Mouse (Mus musculus) forebrain, embryonic 15.5 days (tissue): ENCODE measurements around the gene Klc1. TPM values are rescaled to one million over a fixed set of nuclear protein-coding genes. Genes with fewer than 3 reads are reported as not detected.

Experiments
- ATAC-seq: fragments of 200-750 bp; cut with Nextera tagmentation; replicated peaks from 2 replicates; pipeline ENCODE4 v1.8.0; 2017; ENCODE audit warnings: mild to moderate bottlenecking, moderate TSS enrichment, moderate library complexity
- H3K27ac ChIP-seq: fragments of 300-500 bp; sonication (generic); replicated peaks from 2 replicates; pipeline ENCODE4 v1.5.1; 2015; ENCODE audit warnings: mild to moderate bottlenecking, inconsistent platforms
- H3K27me3 ChIP-seq: fragments of 300-500 bp; sonication (generic); 2 replicates; pipeline ENCODE4 v1.6.1; 2015; ENCODE audit warnings: inconsistent platforms
- H3K36me3 ChIP-seq: fragments of 300-500 bp; sonication (generic); 2 replicates; pipeline ENCODE4 v1.6.1; 2015; ENCODE audit warnings: mild to moderate bottlenecking, inconsistent platforms
- H3K4me1 ChIP-seq: fragments of 300-500 bp; sonication (generic); 2 replicates; pipeline ENCODE4 v1.6.1; 2015; ENCODE audit warnings: inconsistent platforms
- H3K4me2 ChIP-seq: fragments of 300-500 bp; sonication (generic); replicated peaks from 2 replicates; pipeline ENCODE4 v1.6.1; 2015; ENCODE audit warnings: mild to moderate bottlenecking, inconsistent platforms
- H3K4me3 ChIP-seq: fragments of 300-500 bp; sonication (generic); 2 replicates; pipeline ENCODE4 v1.5.1; 2015; ENCODE audit warnings: mild to moderate bottlenecking, inconsistent platforms
- H3K9ac ChIP-seq: fragments of 300-500 bp; sonication (generic); replicated peaks from 2 replicates; pipeline ENCODE4 v1.6.1; 2015; ENCODE audit warnings: mild to moderate bottlenecking, inconsistent platforms
- H3K9me3 ChIP-seq: fragments of 300-500 bp; sonication (generic); 2 replicates; pipeline ENCODE4 v1.6.1; 2016; ENCODE audit warnings: inconsistent platforms
- WGBS: fragments of 180-500 bp; shearing (Covaris S2); methylation state at CpG from one replicate; pipeline ENCODE4 v1.1.7; 2015; ENCODE audit warnings: mixed read lengths; 5-methylcytosine and 5-hydroxymethylcytosine counted together
- polyA plus RNA-seq: library from polyadenylated mRNA; unstranded; fragments of >200 nt; fragmentation: Nextera tagmentation; extraction: Ambion mirVana; gene quantifications from 2 replicates; pipeline ENCODE4 v1.2.1, GENCODE M21; 2015

Klc1 gene
- polyA plus RNA-seq, 1 experiment from 2014 or later: 430 TPM

DNA sequence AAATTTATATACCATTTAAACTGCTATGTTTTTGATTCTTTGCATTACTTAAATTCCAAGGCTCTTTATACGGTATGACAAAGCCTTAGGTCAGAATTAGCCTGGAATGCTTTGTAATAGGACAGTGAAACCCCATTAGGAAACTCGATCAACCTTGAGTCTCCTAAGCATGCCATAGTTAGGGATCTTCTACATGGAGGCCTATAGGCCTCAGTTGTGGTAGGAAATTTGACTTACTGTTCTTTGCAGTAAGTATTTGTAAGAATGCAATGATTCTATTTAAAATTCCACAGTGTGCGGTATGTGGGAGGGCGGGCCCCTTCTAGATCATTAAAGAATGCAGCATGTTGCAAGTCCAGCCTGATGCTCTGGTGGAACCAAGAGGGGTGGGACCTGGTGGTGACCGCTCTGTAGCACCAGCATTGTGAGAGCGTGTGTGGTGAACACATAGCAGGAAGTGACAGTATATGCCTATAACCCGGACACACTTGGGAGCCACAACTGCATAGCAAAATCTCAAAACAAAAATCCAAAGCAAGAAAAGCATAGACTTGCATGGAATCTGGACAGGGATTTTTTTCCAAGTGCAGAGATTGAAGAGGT, 1.8 kb downstream of the Klc1 start:
- Histone ChIP-seq H3K9me3 (no peaks in the 10 kb centered on the region), H3K4me2 (peak overlapping the region; percentile 96), H3K27me3 (no peaks in the 10 kb centered on the region), H3K36me3 (no peaks in the 10 kb centered on the region), H3K4me1 (peaks cover 40% of the 10 kb centered on the region), H3K4me3 (peak overlapping the region; percentile 90), H3K9ac (peak overlapping the region; percentile 92), H3K27ac (no peak overlapping the region)
- ATAC-seq: no peak
- 71% methylated on average over 7 of the region's 7 CpGs for WGBS

DNA sequence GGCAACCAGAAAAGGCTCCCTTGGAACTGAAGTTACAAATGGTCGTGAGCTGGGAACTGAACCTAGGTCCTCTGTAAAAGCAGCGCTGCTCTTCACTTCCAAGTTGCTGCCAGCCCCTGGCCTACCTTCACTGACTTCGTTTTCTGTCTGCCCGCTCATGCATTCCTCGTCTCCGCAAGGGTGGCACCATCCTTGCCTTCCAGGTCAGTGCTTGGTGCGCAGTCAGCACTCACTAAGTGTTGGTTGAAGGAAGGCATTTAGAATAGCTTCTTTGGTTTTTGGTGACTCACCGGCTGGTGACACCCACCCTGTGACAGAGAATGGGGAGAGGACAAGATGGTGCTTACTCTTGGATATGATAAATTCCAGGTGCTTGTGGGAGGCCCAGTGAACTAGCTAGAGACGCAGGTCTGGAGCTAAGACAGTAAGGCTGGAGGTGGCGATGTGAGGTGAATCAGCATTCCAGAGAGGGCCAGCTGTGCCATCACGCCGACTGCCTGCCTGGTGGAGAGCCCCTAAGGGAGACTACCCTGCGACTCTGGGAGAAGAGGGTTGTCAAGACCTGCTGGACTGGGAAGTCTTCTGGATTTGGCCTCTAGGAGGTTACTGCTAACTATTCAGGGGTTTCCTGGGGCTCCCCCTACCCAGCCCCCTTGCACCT, 4.1 kb downstream of the Klc1 start:
- 92% methylated on average over 13 of the region's 13 CpGs for WGBS
- Histone ChIP-seq H3K27me3 (no peaks in the 10 kb centered on the region), H3K27ac (no peak overlapping the region), H3K9me3 (no peaks in the 10 kb centered on the region), H3K36me3 (no peaks in the 10 kb centered on the region), H3K4me1 (peaks cover 56% of the 10 kb centered on the region), H3K4me2 (no peak overlapping the region), H3K9ac (no peak overlapping the region), H3K4me3 (no peak overlapping the region)
- ATAC-seq: no peak

DNA sequence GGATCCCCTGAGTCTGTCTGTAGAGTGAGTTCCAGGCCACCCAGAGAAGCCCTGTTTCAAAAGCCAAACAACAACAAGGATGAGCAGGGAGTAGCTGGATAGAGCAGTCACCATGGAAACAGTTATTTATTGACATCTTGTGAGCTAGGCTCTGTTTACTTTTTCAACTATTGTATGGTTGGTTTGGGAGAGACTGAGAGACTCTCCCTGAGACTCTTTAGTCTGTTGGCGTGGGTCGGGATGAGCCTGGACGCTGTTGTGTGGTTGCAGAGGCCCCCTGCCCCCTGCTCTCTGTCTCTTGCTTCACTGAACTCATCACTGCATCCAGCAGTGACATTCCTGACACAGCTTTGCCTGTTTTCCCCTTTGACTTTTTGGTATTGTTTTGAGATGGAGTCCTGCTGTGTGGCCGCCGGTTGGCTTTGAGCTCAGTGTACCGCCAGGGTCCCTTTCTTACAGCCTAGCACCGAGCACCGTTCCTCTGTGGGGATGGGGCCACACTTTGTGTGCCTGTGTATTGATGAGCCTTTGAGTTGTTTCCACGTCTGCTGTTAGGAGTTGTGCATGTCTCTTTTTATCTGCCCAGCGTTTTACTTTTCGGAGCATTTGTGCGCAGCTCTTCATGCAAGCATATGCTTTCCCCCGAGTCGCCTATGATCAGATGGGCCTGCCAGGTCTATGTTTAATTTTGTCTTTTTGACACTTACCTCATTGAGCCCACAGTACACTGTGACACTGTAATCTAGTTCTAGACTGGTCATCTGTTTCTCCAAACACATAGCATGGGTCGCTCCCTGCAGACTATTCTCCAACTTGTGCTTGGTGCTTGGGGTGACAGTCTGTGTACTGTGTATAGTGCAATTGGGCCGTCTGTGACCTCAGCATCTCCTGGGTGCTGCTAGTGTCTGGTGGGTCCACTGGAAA, 7.9 kb downstream of the Klc1 start:
- peaks cover 43% of the 10 kb centered on the region for H3K4me1 ChIP-seq
- H3K4me2 ChIP-seq: 0 out of 2 replicates have a peak overlapping the region, but pooled peaks have one; percentile 4
- WGBS: 28% methylated on average over 16 of the region's 16 CpGs
- no peak overlapping the region for H3K27ac ChIP-seq
- H3K36me3 ChIP-seq: no peaks in the 10 kb centered on the region
- H3K4me3 ChIP-seq: no peak overlapping the region
- H3K9me3 ChIP-seq: no peaks in the 10 kb centered on the region
- no peaks in the 10 kb centered on the region for H3K27me3 ChIP-seq
- ATAC-seq: no peak; the same call in 1 of the 2 replicates
- no peak overlapping the region; the same call in 1 of the 2 replicates for H3K9ac ChIP-seq

DNA sequence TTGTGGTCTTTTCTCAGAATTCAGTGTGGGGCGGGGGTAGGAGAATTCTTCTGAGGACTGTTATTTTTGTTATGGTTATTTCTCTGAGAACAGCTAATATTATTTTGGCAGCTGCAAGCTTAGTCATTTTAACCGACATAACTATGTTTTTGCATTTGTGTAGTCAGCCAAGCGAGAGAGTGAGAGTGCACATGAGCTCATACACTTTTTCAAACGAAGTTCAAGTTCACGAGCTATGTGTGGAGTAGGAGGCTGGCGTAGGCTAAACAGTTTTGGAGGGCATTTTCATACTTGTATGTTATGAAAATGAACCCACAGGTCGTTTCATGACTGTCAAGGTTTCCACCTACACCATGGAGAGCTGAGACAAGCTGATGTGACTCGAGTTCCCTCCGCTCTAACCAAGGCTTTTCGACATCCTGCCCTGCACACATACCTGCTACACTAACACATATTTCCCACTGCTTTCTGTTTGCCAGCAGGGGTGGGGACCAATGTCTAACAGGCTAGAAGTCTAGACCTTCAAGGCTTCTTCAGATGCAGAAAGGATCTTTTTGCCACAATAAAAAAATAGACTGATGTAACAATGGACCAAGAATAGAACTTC, 9.8 kb downstream of the Klc1 start:
- Histone ChIP-seq H3K27me3 (no peaks in the 10 kb centered on the region), H3K27ac (no peak overlapping the region), H3K9me3 (no peaks in the 10 kb centered on the region), H3K4me3 (no peak overlapping the region), H3K4me1 (peaks cover 35% of the 10 kb centered on the region), H3K9ac (no peak overlapping the region), H3K36me3 (peaks cover 14% of the 10 kb centered on the region), H3K4me2 (no peak overlapping the region)
- WGBS: 93% methylated on average over 10 of the region's 10 CpGs
- no peak for ATAC-seq

GRCm38 (mm10) chr12:111769306-111769705, 10.7 kb downstream of the Klc1 start:
- peaks cover 35% of the 10 kb centered on the region for H3K4me1 ChIP-seq
- H3K9ac ChIP-seq: no peak overlapping the region
- H3K9me3 ChIP-seq: no peaks in the 10 kb centered on the region
- no peak overlapping the region for H3K4me2 ChIP-seq
- peak; percentile 64; the same call in 1 of the 2 replicates for ATAC-seq
- H3K4me3 ChIP-seq: no peak overlapping the region
- 21% methylated on average over 10 of the region's 10 CpGs for WGBS
- H3K27ac ChIP-seq: peak overlapping the region; percentile 73
- peaks cover 22% of the 10 kb centered on the region for H3K36me3 ChIP-seq
- H3K27me3 ChIP-seq: no peaks in the 10 kb centered on the region

DNA sequence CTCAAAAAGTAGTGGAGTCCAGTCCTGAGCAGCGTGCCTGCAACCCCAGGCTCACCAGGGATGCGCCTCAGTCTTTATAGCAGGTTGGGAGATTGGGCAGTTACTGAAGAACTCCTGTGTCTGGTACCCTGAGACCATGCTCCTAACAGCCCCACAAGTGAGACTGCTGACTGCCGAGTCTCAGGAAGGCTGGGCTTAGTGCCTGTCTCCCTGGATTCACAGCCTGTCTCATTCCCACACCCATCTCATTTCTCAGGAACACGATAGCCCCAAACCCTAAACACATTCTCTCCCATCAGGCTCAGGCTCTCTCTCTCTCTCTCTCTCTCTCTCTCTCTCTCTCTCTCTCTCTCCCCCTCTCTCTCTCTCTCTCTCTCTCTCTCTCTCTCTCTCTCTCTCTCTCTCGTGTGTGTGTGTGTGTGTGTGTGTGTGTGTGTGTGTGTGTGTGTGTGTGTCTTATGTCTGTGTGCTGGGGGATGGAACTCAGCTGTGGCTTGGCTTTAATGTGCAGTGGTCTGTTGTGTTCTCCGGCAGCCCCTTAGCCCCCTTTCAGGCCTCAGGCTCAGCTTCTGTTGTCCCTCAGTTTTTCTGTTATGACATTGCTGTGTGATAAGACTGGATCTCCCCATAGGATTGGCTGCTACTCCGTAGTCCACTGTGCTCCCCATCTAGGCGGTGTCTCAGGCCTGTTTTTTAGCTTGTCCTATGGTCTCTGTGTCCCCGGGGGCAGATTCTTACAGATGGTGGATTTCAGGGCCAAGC, 11.3 kb downstream of the Klc1 start:
- Histone ChIP-seq H3K36me3 (peaks cover 29% of the 10 kb centered on the region), H3K4me1 (peaks cover 33% of the 10 kb centered on the region), H3K4me2 (no peak overlapping the region), H3K9ac (no peak overlapping the region), H3K27ac (peak overlapping the region; percentile 73), H3K4me3 (no peak overlapping the region), H3K27me3 (no peaks in the 10 kb centered on the region), H3K9me3 (no peaks in the 10 kb centered on the region)
- ATAC-seq: no peak
- WGBS: 66% methylated on average over 8 of the region's 9 CpGs

- no peaks in the 10 kb centered on the region for H3K9me3 ChIP-seq
- H3K4me3 ChIP-seq: no peak overlapping the region
- peaks cover 35% of the 10 kb centered on the region for H3K36me3 ChIP-seq
- ATAC-seq: no peak
- no peak overlapping the region for H3K9ac ChIP-seq
- no peaks in the 10 kb centered on the region for H3K27me3 ChIP-seq
- 86% methylated on average over 10 of the region's 10 CpGs for WGBS
- no peak overlapping the region for H3K4me2 ChIP-seq
- H3K27ac ChIP-seq: no peak overlapping the region
- H3K4me1 ChIP-seq: peaks cover 30% of the 10 kb centered on the region
Observed at GRCm38 (mm10) chr12:111770651-111771050, 12.0 kb downstream of the Klc1 start.

DNA sequence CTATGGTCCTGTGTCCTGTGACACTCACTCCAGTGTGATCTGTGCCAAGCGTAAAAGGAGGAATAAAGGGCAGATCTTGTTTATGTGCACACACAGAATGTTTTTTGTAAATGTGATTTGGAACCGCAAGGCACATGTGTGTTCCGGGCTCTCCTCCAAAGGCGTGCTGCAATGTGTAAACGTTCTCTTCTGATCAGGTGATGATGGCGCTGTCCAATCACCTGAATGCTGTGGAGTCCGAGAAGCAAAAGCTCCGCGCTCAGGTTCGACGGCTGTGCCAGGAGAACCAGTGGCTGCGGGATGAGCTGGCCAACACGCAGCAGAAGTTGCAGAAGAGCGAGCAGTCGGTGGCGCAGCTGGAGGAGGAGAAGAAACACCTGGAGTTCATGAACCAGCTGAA, 15.5 kb downstream of the Klc1 start:
- Histone ChIP-seq H3K27ac (no peak overlapping the region), H3K4me3 (no peak overlapping the region), H3K9ac (no peak overlapping the region), H3K27me3 (no peaks in the 10 kb centered on the region), H3K4me2 (no peak overlapping the region), H3K36me3 (peaks cover 68% of the 10 kb centered on the region), H3K4me1 (peaks cover 11% of the 10 kb centered on the region), H3K9me3 (no peaks in the 10 kb centered on the region)
- no peak for ATAC-seq
- 89% methylated on average over 16 of the region's 16 CpGs for WGBS

DNA sequence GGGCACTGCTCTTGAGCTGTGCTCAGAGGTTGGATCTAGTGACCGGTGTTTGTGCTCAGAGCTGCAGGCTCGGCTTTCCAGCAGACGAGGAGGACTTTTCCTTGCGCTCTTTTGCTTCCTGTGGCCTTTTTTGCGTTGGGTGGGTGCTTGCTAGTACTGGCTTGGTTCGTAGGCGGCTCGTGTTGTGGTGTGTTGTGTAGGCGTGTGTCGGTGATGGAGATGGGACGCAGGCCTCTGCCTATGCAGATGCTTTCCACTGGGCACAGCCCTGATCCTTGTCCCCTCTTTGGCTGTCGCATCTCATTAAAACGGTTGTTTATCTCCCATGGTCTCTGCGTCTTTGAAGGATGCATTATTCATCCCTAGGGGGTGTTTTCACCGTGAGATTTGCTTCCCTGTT, 16.2 kb downstream of the Klc1 start:
- peaks cover 4% of the 10 kb centered on the region for H3K4me1 ChIP-seq
- no peak overlapping the region for H3K4me3 ChIP-seq
- H3K36me3 ChIP-seq: peaks cover 75% of the 10 kb centered on the region
- no peaks in the 10 kb centered on the region for H3K27me3 ChIP-seq
- WGBS: 82% methylated on average over 15 of the region's 15 CpGs
- H3K9ac ChIP-seq: no peak overlapping the region
- no peak overlapping the region for H3K27ac ChIP-seq
- no peak overlapping the region for H3K4me2 ChIP-seq
- H3K9me3 ChIP-seq: no peaks in the 10 kb centered on the region
- ATAC-seq: no peak

- Histone ChIP-seq H3K9ac (no peak overlapping the region), H3K9me3 (no peaks in the 10 kb centered on the region), H3K27me3 (no peaks in the 10 kb centered on the region), H3K36me3 (peaks cover 95% of the 10 kb centered on the region), H3K4me1 (no peaks in the 10 kb centered on the region), H3K27ac (no peak overlapping the region), H3K4me2 (no peak overlapping the region), H3K4me3 (no peak overlapping the region)
- ATAC-seq: no peak
- WGBS: 94% methylated on average over 13 of the region's 13 CpGs
Observed at GRCm38 (mm10) chr12:111777919-111778318, 19.3 kb downstream of the Klc1 start.

DNA sequence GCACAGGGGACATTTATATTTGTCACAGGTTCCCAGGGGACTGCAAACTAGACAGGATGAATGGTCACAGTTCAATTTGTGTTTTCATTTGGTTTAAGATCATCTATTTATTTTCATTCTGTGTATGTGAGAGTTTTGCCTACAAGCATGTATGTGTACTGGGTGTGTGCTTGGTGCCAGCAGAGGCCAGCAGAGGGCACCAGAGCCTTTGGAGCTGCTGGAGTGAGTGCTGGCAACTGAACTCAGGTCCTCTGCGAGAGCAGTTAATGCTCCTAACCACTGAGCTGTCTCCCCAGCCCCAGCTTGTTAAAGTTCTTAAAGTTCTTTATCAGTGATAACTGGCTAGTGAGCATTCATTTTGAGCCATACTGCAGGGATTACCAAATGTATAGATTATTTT, 20.9 kb downstream of the Klc1 start:
- Histone ChIP-seq H3K4me3 (no peak overlapping the region), H3K27me3 (no peaks in the 10 kb centered on the region), H3K9ac (no peak overlapping the region), H3K27ac (no peak overlapping the region), H3K4me2 (no peak overlapping the region), H3K9me3 (no peaks in the 10 kb centered on the region), H3K36me3 (peaks cover 94% of the 10 kb centered on the region), H3K4me1 (no peaks in the 10 kb centered on the region)
- 97% methylated on average over 1 of the region's 1 CpGs for WGBS
- ATAC-seq: no peak
